Mouse (Mus musculus) lung, postnatal 14 days (tissue): Measurements from ENCODE around the gene Il12rb1.

Source experiments
- DNase-seq: peaks from one replicate; pipeline ENCODE4 v3.0.0; 2021

Il12rb1 gene

GRCm38 (mm10) chr8:70856028-70856427, 47.8 kb downstream of the Il12rb1 start:
- DNase-seq = no peak

GRCm38 (mm10) chr8:70856541-70857197, 48.4 kb downstream of the Il12rb1 start:
- DNase-seq = peak; percentile 71

DNA sequence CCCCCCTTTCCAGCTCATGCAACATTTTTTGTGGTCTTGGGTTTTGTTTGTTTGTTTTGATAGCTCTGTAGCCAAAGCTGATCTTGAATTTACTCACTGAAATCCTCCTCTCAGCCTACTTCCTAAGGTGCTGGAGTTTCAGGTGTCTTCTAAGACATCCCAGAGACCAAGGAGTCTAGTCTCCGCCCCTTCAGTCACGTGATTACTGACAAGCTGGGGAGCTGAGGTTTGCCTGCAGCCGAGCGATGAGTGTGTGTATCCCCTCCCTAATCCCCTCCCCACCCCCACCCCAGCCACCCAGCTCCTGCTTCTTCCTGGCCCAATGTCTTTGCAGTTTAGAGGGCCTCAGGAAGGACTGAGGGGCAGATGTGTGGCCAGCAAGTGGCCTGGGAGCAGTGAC, 49.3 kb downstream of the Il12rb1 start:
- DNase-seq = no peak

- DNase-seq = no peak
These were observed 54.8 kb downstream of the Il12rb1 start, which contains the start of gene Kcnn1 for GRCm38 (mm10) chr8:70862824-70863641. Gene Kcnn1 (minus strand): TSS chr8:70863258.

- no peak for DNase-seq
These were observed 55.9 kb downstream of the Il12rb1 start for GRCm38 (mm10) chr8:70863956-70864711.

- no peak for DNase-seq
These were observed 56.5 kb downstream of the Il12rb1 start for GRCm38 (mm10) chr8:70864712-70865221.

- DNase-seq = peak; percentile 99
These were observed 57.2 kb downstream of the Il12rb1 start for GRCm38 (mm10) chr8:70865350-70866000.

DNA sequence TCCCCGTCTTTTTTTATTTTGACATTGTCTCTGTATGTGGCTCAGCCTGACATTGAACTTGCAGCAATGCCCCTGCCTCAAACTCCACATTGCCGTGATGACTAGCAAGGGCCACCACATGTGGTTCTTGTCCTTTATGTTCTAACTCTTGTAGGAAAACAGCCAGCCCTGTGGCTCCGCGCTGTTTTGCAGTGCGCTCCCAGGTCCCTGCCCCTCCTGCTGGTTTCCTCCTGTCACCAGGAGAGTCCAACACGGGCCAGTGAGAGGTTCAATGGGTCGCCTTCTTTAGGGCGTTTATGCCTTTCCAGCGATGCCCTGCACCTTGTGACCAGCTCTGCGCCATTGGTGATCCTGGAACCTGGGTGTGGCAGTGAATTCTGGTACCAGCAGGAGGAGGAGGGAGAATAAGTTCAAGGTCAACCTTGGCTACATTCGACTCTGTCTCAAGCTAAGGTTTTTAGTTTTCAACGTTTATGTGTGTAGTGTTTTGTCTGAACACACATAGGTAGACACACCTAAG, 57.8 kb downstream of the Il12rb1 start:
- DNase-seq = peak; percentile 22

GRCm38 (mm10) chr8:70866566-70866965, 58.3 kb downstream of the Il12rb1 start:
- DNase-seq = no peak

DNA sequence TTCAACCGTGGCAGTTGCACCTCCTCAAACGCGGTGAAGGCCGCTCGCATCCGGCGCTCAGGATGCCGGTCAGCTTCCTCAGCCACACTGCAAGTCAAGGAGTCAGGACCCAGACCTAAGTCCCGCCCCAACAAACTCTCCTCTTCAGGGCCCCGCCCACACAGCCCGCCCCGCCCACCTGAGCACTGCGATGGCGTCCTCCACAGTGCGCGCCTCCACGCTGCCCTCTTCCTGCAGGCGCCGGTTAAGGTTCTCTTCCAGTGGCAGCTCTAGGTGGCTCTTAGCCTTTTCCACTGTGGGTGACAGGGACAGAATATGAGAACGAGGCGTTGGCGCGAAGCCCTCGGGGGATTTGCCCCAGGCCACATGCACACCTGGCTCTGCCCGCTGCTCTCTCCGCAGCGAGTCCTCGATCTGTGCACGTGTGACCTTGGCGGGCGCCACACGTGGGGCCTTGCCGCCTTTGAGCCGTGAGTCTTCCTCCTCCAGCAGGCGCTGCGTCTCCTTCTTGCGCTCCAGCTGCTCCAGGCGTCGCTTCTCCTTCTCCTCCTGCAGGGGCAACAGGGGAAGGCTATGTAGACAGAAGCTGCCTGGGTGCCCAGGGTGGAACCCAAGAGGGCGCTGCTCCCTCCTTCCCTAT, 60.4 kb downstream of the Il12rb1 start:
- DNase-seq = peak; percentile 57

DNA sequence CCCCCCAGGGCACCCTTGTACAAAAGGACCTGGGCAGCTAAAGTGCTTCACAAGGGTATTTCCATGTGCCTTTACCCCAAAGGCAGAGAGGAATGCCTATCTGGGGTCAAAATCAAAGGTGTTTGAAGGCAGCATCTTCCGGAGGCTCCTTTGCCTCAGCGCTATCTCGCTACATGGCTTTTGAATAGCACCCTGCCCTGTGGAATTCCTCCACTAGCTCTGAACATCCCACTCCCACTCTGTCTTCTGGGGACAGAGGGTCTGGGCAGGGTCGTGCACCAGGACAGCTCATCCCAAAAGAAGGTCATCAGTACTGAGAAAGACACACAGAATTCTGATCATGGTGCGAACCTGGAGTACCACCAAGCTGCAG, 60.9 kb downstream of the Il12rb1 start:
- no peak for DNase-seq

- DNase-seq = peak; percentile 85
These were observed 61.4 kb downstream of the Il12rb1 start for GRCm38 (mm10) chr8:70869601-70870041.
